Mouse (Mus musculus): ENCODE measurements around the gene Defa30.
"Not testable (repeated sequence)": the region's sequence is repeated elsewhere in the genome, so short reads cannot be mapped to it uniquely, and the experiment has no call there.

Gene Defa30

GRCm38 (mm10) chr8:21134342-21134741 is at the start of gene Defa30:
TSS of gene Defa30 (plus strand) at chr8:21134642.
- not testable (repeated sequence) for DNase-seq (ENCODE audit: low spot score in 2 of 2)

- DNase-seq (ENCODE audit: low spot score in 2 of 2), result no peak
These were observed 41.3 kb upstream of the Defa30 start for GRCm38 (mm10) chr8:21093106-21093505.

GRCm38 (mm10) chr8:21095950-21096349 is 38.5 kb upstream of the Defa30 start, which contains the start of gene Gm14851:
TSS of gene Gm14851 (minus strand) at chr8:21096050.
- DNase-seq (ENCODE audit: low spot score in 2 of 2), result not testable (repeated sequence)

GRCm38 (mm10) chr8:21161977-21162376 is 27.5 kb downstream of the Defa30 start, which contains the start of gene Defa22:
TSS of gene Defa22 (plus strand) at chr8:21162277.
- not testable (repeated sequence) for DNase-seq (ENCODE audit: low spot score in 2 of 2)
